Mouse (Mus musculus): ENCODE data around the gene Chad. TPM values are rescaled to one million over a fixed set of nuclear protein-coding genes. Genes with fewer than 3 reads are reported as not detected.

Gene Chad
- polyA plus RNA-seq, 1 experiment = 0.11 TPM

GRCm38 (mm10) chr11:94563821-94564220 lies 1.0 kb upstream of the Chad start:
- TF ChIP-seq POLR2A (IDR thresholded peaks at IDR 0.05; ENCODE audit: low read depth, low read length) (no peak), CTCF (IDR thresholded peaks at IDR 0.05; ENCODE audit: extremely low read depth, insufficient read depth, insufficient read length, insufficient replicate concordance) (no peak)
- WGBS = 29% methylated on average over 5 of the region's 5 CpGs
- Histone ChIP-seq H3K4me1 (ENCODE audit: control insufficient read depth, insufficient read depth, insufficient read length) (peaks cover 14% of the 10 kb centered on the region; the same call in 1 of the 2 replicates), H3K27me3 (ENCODE audit: control insufficient read depth, insufficient read depth, low read length) (no peaks in the 10 kb centered on the region), H3K36me3 (ENCODE audit: control insufficient read depth, insufficient read depth, low read length) (peaks cover 12% of the 10 kb centered on the region), H3K4me3 (ENCODE audit: extremely low read depth, insufficient read depth, insufficient read length) (no peak overlapping the region), H3K27ac (ENCODE audit: insufficient read depth, low read length) (no peak overlapping the region)
- no peak for DNase-seq (ENCODE audit: low read depth in 1 of 2, low spot score in 2 of 2)

DNA sequence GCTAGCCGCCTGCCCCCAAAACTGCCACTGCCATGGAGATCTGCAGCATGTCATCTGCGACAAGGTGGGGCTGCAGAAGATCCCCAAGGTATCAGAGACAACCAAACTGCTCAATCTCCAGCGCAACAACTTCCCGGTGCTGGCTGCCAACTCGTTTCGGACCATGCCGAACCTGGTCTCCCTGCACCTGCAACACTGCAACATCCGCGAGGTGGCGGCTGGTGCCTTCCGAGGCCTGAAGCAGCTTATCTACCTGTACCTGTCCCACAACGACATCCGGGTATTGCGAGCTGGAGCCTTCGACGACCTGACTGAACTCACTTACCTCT lies 268 bp downstream of the Chad start:
- Histone ChIP-seq H3K27ac (ENCODE audit: insufficient read depth, low read length) (no peak overlapping the region), H3K36me3 (ENCODE audit: control insufficient read depth, insufficient read depth, low read length) (peaks cover 10% of the 10 kb centered on the region), H3K27me3 (ENCODE audit: control insufficient read depth, insufficient read depth, low read length) (no peaks in the 10 kb centered on the region), H3K4me3 (ENCODE audit: extremely low read depth, insufficient read depth, insufficient read length) (peak overlapping the region; percentile 15; the same call in 1 of the 2 replicates), H3K4me1 (ENCODE audit: control insufficient read depth, insufficient read depth, insufficient read length) (peaks cover 14% of the 10 kb centered on the region; the same call in 1 of the 2 replicates)
- DNase-seq (ENCODE audit: low read depth in 1 of 2, low spot score in 2 of 2) = no peak
- no peak for TF ChIP-seq CTCF (IDR thresholded peaks at IDR 0.05; ENCODE audit: extremely low read depth, insufficient read depth, insufficient read length, insufficient replicate concordance)
- TF ChIP-seq POLR2A (IDR thresholded peaks at IDR 0.05; ENCODE audit: low read depth, low read length) = no peak
- 48% methylated on average over 16 of the region's 16 CpGs for WGBS

DNA sequence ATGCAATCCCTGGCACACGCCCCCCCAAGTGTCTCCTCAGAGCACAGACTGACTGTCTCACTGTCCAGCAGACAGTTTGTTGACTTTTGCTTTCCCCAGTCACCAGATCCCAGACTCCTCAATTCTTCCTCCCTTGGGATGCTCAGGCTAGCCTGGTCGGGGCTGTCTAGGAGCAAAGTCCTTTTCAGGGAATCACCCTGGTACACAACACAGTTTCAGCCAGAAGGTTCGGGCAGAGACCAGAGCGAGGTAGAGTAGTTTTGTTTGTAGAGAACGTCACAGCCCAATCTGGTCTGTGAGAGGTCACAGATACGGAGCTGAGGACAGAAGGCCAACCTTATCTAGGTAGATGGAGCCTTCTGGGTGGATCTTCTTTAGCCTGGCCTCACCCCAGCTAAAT lies 1.7 kb downstream of the Chad start:
- Histone ChIP-seq H3K4me1 (ENCODE audit: control insufficient read depth, insufficient read depth, insufficient read length) (peaks cover 14% of the 10 kb centered on the region; the same call in 1 of the 2 replicates), H3K4me3 (ENCODE audit: extremely low read depth, insufficient read depth, insufficient read length) (no peak overlapping the region), H3K36me3 (ENCODE audit: control insufficient read depth, insufficient read depth, low read length) (peaks cover 12% of the 10 kb centered on the region), H3K27me3 (ENCODE audit: control insufficient read depth, insufficient read depth, low read length) (no peaks in the 10 kb centered on the region), H3K27ac (ENCODE audit: insufficient read depth, low read length) (no peak overlapping the region)
- no peak for DNase-seq (ENCODE audit: low read depth in 1 of 2, low spot score in 2 of 2)
- 93% methylated on average over 6 of the region's 6 CpGs for WGBS
- TF ChIP-seq POLR2A (IDR thresholded peaks at IDR 0.05; ENCODE audit: low read depth, low read length) = no peak
- no peak for TF ChIP-seq CTCF (IDR thresholded peaks at IDR 0.05; ENCODE audit: extremely low read depth, insufficient read depth, insufficient read length, insufficient replicate concordance)

DNA sequence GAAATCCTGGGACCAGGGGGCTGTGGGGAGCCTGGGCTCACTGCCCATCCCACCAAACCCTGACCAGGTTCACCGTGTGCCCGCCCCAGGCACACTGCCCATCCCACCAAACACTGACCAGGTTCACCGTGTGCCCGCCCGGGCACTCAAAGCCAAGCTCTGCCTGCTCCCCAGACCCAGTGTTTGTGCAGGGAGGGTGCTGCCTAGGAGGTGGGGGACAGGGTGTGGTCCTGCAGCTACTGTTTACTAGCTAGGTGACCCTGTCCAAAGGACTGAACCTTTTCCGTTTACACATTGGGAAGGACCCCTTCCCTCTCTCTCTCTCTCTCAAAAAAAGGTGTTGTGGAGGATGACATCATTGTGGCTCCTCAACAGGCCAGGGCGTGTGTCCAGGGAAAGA lies 2.5 kb downstream of the Chad start:
- peaks cover 14% of the 10 kb centered on the region; the same call in 1 of the 2 replicates for H3K4me1 ChIP-seq (ENCODE audit: control insufficient read depth, insufficient read depth, insufficient read length)
- no peak for DNase-seq (ENCODE audit: low read depth in 1 of 2, low spot score in 2 of 2)
- no peaks in the 10 kb centered on the region for H3K27me3 ChIP-seq (ENCODE audit: control insufficient read depth, insufficient read depth, low read length)
- H3K27ac ChIP-seq (ENCODE audit: insufficient read depth, low read length) = no peak overlapping the region
- H3K36me3 ChIP-seq (ENCODE audit: control insufficient read depth, insufficient read depth, low read length) = peaks cover 12% of the 10 kb centered on the region
- no peak overlapping the region for H3K4me3 ChIP-seq (ENCODE audit: extremely low read depth, insufficient read depth, insufficient read length)
- TF ChIP-seq CTCF (IDR thresholded peaks at IDR 0.05; ENCODE audit: extremely low read depth, insufficient read depth, insufficient read length, insufficient replicate concordance) = no peak
- TF ChIP-seq POLR2A (IDR thresholded peaks at IDR 0.05; ENCODE audit: low read depth, low read length) = no peak
- WGBS = 90% methylated on average over 7 of the region's 7 CpGs

GRCm38 (mm10) chr11:94570612-94571011 lies 5.8 kb downstream of the Chad start:
- DNase-seq (ENCODE audit: low read depth in 1 of 2, low spot score in 2 of 2) = no peak
- Histone ChIP-seq H3K4me3 (ENCODE audit: extremely low read depth, insufficient read depth, insufficient read length) (no peak overlapping the region), H3K36me3 (ENCODE audit: control insufficient read depth, insufficient read depth, low read length) (peaks cover 12% of the 10 kb centered on the region), H3K27me3 (ENCODE audit: control insufficient read depth, insufficient read depth, low read length) (no peaks in the 10 kb centered on the region), H3K27ac (ENCODE audit: insufficient read depth, low read length) (no peak overlapping the region), H3K4me1 (ENCODE audit: control insufficient read depth, insufficient read depth, insufficient read length) (no peaks in the 10 kb centered on the region)
- TF ChIP-seq POLR2A (IDR thresholded peaks at IDR 0.05; ENCODE audit: low read depth, low read length) (no peak), CTCF (IDR thresholded peaks at IDR 0.05; ENCODE audit: extremely low read depth, insufficient read depth, insufficient read length, insufficient replicate concordance) (no peak)
- WGBS = 34% methylated on average over 9 of the region's 9 CpGs

GRCm38 (mm10) chr11:94571850-94572249 lies 7.0 kb downstream of the Chad start:
- H3K36me3 ChIP-seq (ENCODE audit: control insufficient read depth, insufficient read depth, low read length) = peaks cover 16% of the 10 kb centered on the region
- no peak for TF ChIP-seq POLR2A (IDR thresholded peaks at IDR 0.05; ENCODE audit: low read depth, low read length)
- TF ChIP-seq CTCF (IDR thresholded peaks at IDR 0.05; ENCODE audit: extremely low read depth, insufficient read depth, insufficient read length, insufficient replicate concordance) = no peak

GRCm38 (mm10) chr11:94574560-94574959 lies 9.7 kb downstream of the Chad start:
- Histone ChIP-seq H3K4me1 (ENCODE audit: control insufficient read depth, insufficient read depth, insufficient read length) (no peaks in the 10 kb centered on the region), H3K36me3 (ENCODE audit: control insufficient read depth, insufficient read depth, low read length) (peaks cover 10% of the 10 kb centered on the region), H3K27me3 (ENCODE audit: control insufficient read depth, insufficient read depth, low read length) (no peaks in the 10 kb centered on the region), H3K27ac (ENCODE audit: insufficient read depth, low read length) (no peak overlapping the region), H3K4me3 (ENCODE audit: extremely low read depth, insufficient read depth, insufficient read length) (no peak overlapping the region)
- TF ChIP-seq POLR2A (IDR thresholded peaks at IDR 0.05; ENCODE audit: low read depth, low read length) = no peak
- no peak for TF ChIP-seq CTCF (IDR thresholded peaks at IDR 0.05; ENCODE audit: extremely low read depth, insufficient read depth, insufficient read length, insufficient replicate concordance)
- no peak for DNase-seq (ENCODE audit: low read depth in 1 of 2, low spot score in 2 of 2)
- WGBS = 25% methylated on average over 7 of the region's 7 CpGs

More at GRCm38 (mm10) chr11:94571850-94572249, 7.0 kb downstream of the Chad start:
- 91% methylated on average over 1 of the region's 1 CpGs for WGBS
- no peaks in the 10 kb centered on the region for H3K4me1 ChIP-seq (ENCODE audit: control insufficient read depth, insufficient read depth, insufficient read length)
- H3K4me3 ChIP-seq (ENCODE audit: extremely low read depth, insufficient read depth, insufficient read length) = no peak overlapping the region
- H3K27ac ChIP-seq (ENCODE audit: insufficient read depth, low read length) = no peak overlapping the region
- no peaks in the 10 kb centered on the region for H3K27me3 ChIP-seq (ENCODE audit: control insufficient read depth, insufficient read depth, low read length)
- DNase-seq (ENCODE audit: low read depth in 1 of 2, low spot score in 2 of 2) = no peak

All from spleen, adult 2 months (tissue).